Mouse (Mus musculus) CH12.LX (cell line): ENCODE results near the gene Capza2.

ENCODE experiments used
- PAX5 ChIP-seq: IDR thresholded peaks from 2 replicates; pipeline ENCODE4 v1.6.1; 2012; ENCODE audit warnings: low read length, inconsistent platforms, mixed read lengths
- POLR2A ChIP-seq: IDR thresholded peaks from 2 replicates; pipeline ENCODE4 v1.6.1; 2011; ENCODE audit warnings: low read depth, mild to moderate bottlenecking, improper control_type of control experiment, low read length
- RCOR1 ChIP-seq: conservative IDR thresholded peaks from 2 replicates; pipeline ENCODE4 v1.6.1; 2012; ENCODE audit warnings: low read depth, mild to moderate bottlenecking, inconsistent platforms, low read length, improper control_type of control experiment
- USF1 ChIP-seq: IDR thresholded peaks from 2 replicates; pipeline ENCODE4 v1.6.1; 2014; ENCODE audit warnings: low read depth, mild to moderate bottlenecking, inconsistent platforms, low read length, improper control_type of control experiment

DNA sequence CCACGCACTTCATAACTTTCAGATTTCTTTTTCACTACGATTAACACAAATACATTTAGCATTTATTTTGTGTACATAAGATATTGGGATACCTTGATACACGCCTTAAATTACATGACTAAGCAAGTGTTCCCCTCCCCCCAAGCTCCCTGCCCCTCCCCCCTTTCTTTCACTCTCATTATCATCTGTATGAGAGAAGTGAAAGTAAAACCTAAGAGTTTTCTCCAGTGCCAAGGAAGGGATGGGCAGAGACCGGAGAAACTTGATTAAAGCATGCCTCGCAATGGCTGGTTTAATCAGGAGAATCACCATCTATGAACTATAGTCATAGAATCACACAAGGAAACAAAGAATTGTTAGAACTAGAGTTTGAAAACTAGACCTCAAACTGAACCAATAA is 6.3 kb upstream of the Capza2 start:
- TF ChIP-seq PAX5 (no peak), POLR2A (no peak), USF1 (no peak), RCOR1 (peak; percentile 50; the same call in 1 of the 2 replicates)
